Mouse (Mus musculus) limb, embryonic 11.5 days (tissue): ENCODE results near the gene Tmem198. TPM values are rescaled to one million over a fixed set of nuclear protein-coding genes. Genes with fewer than 3 reads are reported as not detected.
A peak's percentile ranks its signal among the peaks of the same experiment; 100 is the strongest.

Experiments used
- ATAC-seq: fragments of 200-750 bp; cut with Nextera tagmentation; 2 replicates; pipeline ENCODE4 v1.8.0; 2017; ENCODE audit warnings: low read depth; ENCODE audit not compliant: insufficient number of reproducible peaks, low FRiP score, low TSS enrichment
- DNase-seq: peaks from one replicate; pipeline ENCODE4 v3.0.0-alpha.2; 2015; ENCODE audit warnings: low spot score
- H3K27ac ChIP-seq: fragments of 300-500 bp; sonication (generic); replicated peaks from 2 replicates; pipeline ENCODE4 v1.5.1; 2014; ENCODE audit warnings: low read depth, mild to moderate bottlenecking, low read length
- H3K27me3 ChIP-seq: fragments of 300-500 bp; sonication (generic); 2 replicates; pipeline ENCODE4 v1.6.1; 2014; ENCODE audit warnings: mild to moderate bottlenecking, low read length, mixed read lengths; ENCODE audit not compliant: control insufficient read depth, insufficient read depth
- H3K36me3 ChIP-seq: fragments of 300-500 bp; sonication (generic); 2 replicates; pipeline ENCODE4 v1.6.1; 2014; ENCODE audit warnings: mild to moderate bottlenecking, low read length, moderate library complexity, mixed read lengths; ENCODE audit not compliant: control insufficient read depth, insufficient read depth
- H3K4me1 ChIP-seq: fragments of 300-500 bp; sonication (generic); 2 replicates; pipeline ENCODE4 v1.6.1; 2014; ENCODE audit warnings: low read length, mixed read lengths; ENCODE audit not compliant: control insufficient read depth, insufficient read depth
- H3K4me2 ChIP-seq: fragments of 300-500 bp; sonication (generic); 2 replicates; pipeline ENCODE4 v1.6.1; 2014; ENCODE audit warnings: low read depth, mild to moderate bottlenecking, moderate library complexity; ENCODE audit not compliant: severe bottlenecking
- H3K4me3 ChIP-seq: fragments of 300-500 bp; sonication (generic); 2 replicates; pipeline ENCODE4 v1.5.1; 2014; ENCODE audit warnings: low read depth, low read length
- H3K9ac ChIP-seq: fragments of 300-500 bp; sonication (generic); 2 replicates; pipeline ENCODE4 v1.6.1; 2014; ENCODE audit warnings: mild to moderate bottlenecking, low read length
- H3K9me3 ChIP-seq: fragments of 300-500 bp; sonication (generic); 2 replicates; pipeline ENCODE4 v1.6.1; 2016; ENCODE audit warnings: low read length; ENCODE audit not compliant: control insufficient read depth
- WGBS: fragments of 180-500 bp; shearing (Covaris S2); extraction: QIAGEN DNeasy Blood & Tissue Kit; methylation state at CpG from one replicate; pipeline ENCODE4 v1.1.7; 2014; 5-methylcytosine and 5-hydroxymethylcytosine counted together
- polyA plus RNA-seq: library from polyadenylated mRNA; unstranded; fragments of >200 nt; fragmentation: Nextera tagmentation; extraction: Ambion mirVana; gene quantifications from 2 replicates; pipeline ENCODE4 v1.2.1, GENCODE M21; 2014

Gene Tmem198
- polyA plus RNA-seq, 1 experiment from 2014 or later = 0.17 TPM

GRCm38 (mm10) chr1:75458025-75458788 is 21.1 kb upstream of the Tmem198 start:
- DNase-seq (peak; percentile 60), ATAC-seq (peak; percentile 74; the same call in 1 of the 2 replicates)
- H3K9ac ChIP-seq = peak overlapping the region; percentile 43
- H3K36me3 ChIP-seq = no peaks in the 10 kb centered on the region
- WGBS = 1% methylated on average over 37 of the region's 42 CpGs
- no peaks in the 10 kb centered on the region for H3K9me3 ChIP-seq
- H3K4me2 ChIP-seq = peak overlapping the region; percentile 63
- peaks cover 44% of the 10 kb centered on the region for H3K4me1 ChIP-seq
- peak overlapping the region; percentile 25 for H3K4me3 ChIP-seq
- H3K27ac ChIP-seq = no peak overlapping the region
- H3K27me3 ChIP-seq = peaks cover 9% of the 10 kb centered on the region

GRCm38 (mm10) chr1:75458789-75459684 is 20.3 kb upstream of the Tmem198 start:
- peak overlapping the region; percentile 25 for H3K4me3 ChIP-seq
- DNase-seq (no peak), ATAC-seq (no peak)
- peaks cover 9% of the 10 kb centered on the region for H3K27me3 ChIP-seq
- peak overlapping the region; percentile 43 for H3K9ac ChIP-seq
- H3K4me2 ChIP-seq = peak overlapping the region; percentile 63
- H3K36me3 ChIP-seq = no peaks in the 10 kb centered on the region
- no peak overlapping the region for H3K27ac ChIP-seq
- 11% methylated on average over 23 of the region's 23 CpGs for WGBS
- no peaks in the 10 kb centered on the region for H3K9me3 ChIP-seq
- peaks cover 37% of the 10 kb centered on the region for H3K4me1 ChIP-seq

GRCm38 (mm10) chr1:75460297-75460696 is 19.0 kb upstream of the Tmem198 start:
- 86% methylated on average over 7 of the region's 7 CpGs for whole genome bisulfite sequencing
- Histone ChIP-seq H3K4me1 (peaks cover 29% of the 10 kb centered on the region), H3K27me3 (peaks cover 9% of the 10 kb centered on the region), H3K4me2 (no peak overlapping the region), H3K9ac (no peak overlapping the region), H3K4me3 (no peak overlapping the region), H3K36me3 (no peaks in the 10 kb centered on the region), H3K27ac (no peak overlapping the region), H3K9me3 (no peaks in the 10 kb centered on the region)
- no peak for DNase-seq
- no peak for ATAC-seq

- Histone ChIP-seq H3K9ac (no peak overlapping the region), H3K4me1 (peaks cover 11% of the 10 kb centered on the region), H3K27ac (no peak overlapping the region), H3K4me2 (no peak overlapping the region), H3K4me3 (no peak overlapping the region), H3K9me3 (no peaks in the 10 kb centered on the region), H3K27me3 (peaks cover 6% of the 10 kb centered on the region; the same call in 1 of the 2 replicates), H3K36me3 (no peaks in the 10 kb centered on the region)
- WGBS = 40% methylated on average over 1 of the region's 1 CpGs
- no peak for ATAC-seq
- DNase-seq = no peak
Observed at GRCm38 (mm10) chr1:75462636-75463035, 16.7 kb upstream of the Tmem198 start.

GRCm38 (mm10) chr1:75463652-75464204 is 15.6 kb upstream of the Tmem198 start:
- 73% methylated on average over 5 of the region's 5 CpGs for WGBS
- H3K4me3 ChIP-seq = no peak overlapping the region
- no peak overlapping the region; the same call in 1 of the 2 replicates for H3K4me2 ChIP-seq
- 0 out of 2 replicates have a peak overlapping the region, but pooled peaks have one; percentile 7 for H3K9ac ChIP-seq
- H3K27ac ChIP-seq = no peak overlapping the region
- no peaks in the 10 kb centered on the region; the same call in 1 of the 2 replicates for H3K27me3 ChIP-seq
- no peak for DNase-seq
- peaks cover under 1% of the 10 kb centered on the region for H3K4me1 ChIP-seq
- H3K9me3 ChIP-seq = no peaks in the 10 kb centered on the region
- no peaks in the 10 kb centered on the region for H3K36me3 ChIP-seq
- no peak for ATAC-seq

- Histone ChIP-seq H3K4me2 (no peak overlapping the region), H3K27ac (no peak overlapping the region), H3K4me3 (no peak overlapping the region), H3K9ac (no peak overlapping the region; the same call in 1 of the 2 replicates), H3K36me3 (no peaks in the 10 kb centered on the region), H3K27me3 (peaks cover 2% of the 10 kb centered on the region; the same call in 1 of the 2 replicates), H3K4me1 (no peaks in the 10 kb centered on the region), H3K9me3 (no peaks in the 10 kb centered on the region)
- 6% methylated on average over 14 of the region's 14 CpGs for WGBS
- peak; percentile 92 for DNase-seq
- peak; percentile 46; the same call in 1 of the 2 replicates for ATAC-seq
Observed at GRCm38 (mm10) chr1:75467215-75467927, 12.0 kb upstream of the Tmem198 start.

GRCm38 (mm10) chr1:75469287-75469825 is 10.0 kb upstream of the Tmem198 start:
- H3K27me3 ChIP-seq = peaks cover 2% of the 10 kb centered on the region; the same call in 1 of the 2 replicates
- H3K4me3 ChIP-seq = no peak overlapping the region
- no peak overlapping the region for H3K9ac ChIP-seq
- no peaks in the 10 kb centered on the region for H3K4me1 ChIP-seq
- H3K4me2 ChIP-seq = no peak overlapping the region
- no peak for ATAC-seq
- H3K9me3 ChIP-seq = no peaks in the 10 kb centered on the region
- no peak for DNase-seq
- WGBS = 73% methylated on average over 17 of the region's 17 CpGs
- H3K27ac ChIP-seq = no peak overlapping the region
- no peaks in the 10 kb centered on the region for H3K36me3 ChIP-seq
